Mouse (Mus musculus) lung, postnatal 36 days (tissue): Measurements from ENCODE around the gene Isg15.
"Not testable (repeated sequence)": the region's sequence is repeated elsewhere in the genome, so short reads cannot be mapped to it uniquely, and the experiment has no call there.

Source experiments
- DNase-seq: peaks from one replicate; pipeline ENCODE4 v3.0.0; 2022; ENCODE audit warnings: mixed read lengths

The Isg15 gene

DNA sequence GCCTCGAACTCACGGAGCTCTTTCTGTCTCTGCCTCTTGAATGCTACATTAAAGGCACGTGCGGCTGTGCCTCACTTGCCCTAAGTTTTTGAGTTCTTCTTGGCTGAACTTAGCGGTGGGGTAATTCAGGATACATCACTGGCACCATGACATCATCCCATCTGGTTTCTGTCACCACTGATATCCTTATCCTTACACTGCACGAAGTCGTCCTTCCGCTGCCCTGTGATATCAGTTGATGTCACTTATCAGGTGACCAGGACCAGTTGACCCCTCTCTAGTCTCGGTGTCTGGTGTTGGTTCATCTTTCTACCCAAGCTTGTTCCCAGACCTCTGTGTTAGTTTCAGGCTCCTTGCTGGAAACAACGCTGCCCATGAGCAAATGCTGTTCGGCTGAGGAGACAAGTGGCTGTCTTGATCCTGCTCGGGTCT, 1.9 kb upstream of the Isg15 start:
- DNase-seq = no peak

- DNase-seq = peak; percentile 95
These were observed 2.8 kb downstream of the Isg15 start for GRCm38 (mm10) chr4:156197829-156198205.

GRCm38 (mm10) chr4:156197131-156197828, 3.3 kb downstream of the Isg15 start, which contains the start of gene Agrn:
Gene Agrn, minus strand, starts transcription at chr4:156197488.
- DNase-seq = peak; percentile 67

- DNase-seq = peak; percentile 68
These were observed 4.4 kb downstream of the Isg15 start for GRCm38 (mm10) chr4:156195927-156196870.

DNA sequence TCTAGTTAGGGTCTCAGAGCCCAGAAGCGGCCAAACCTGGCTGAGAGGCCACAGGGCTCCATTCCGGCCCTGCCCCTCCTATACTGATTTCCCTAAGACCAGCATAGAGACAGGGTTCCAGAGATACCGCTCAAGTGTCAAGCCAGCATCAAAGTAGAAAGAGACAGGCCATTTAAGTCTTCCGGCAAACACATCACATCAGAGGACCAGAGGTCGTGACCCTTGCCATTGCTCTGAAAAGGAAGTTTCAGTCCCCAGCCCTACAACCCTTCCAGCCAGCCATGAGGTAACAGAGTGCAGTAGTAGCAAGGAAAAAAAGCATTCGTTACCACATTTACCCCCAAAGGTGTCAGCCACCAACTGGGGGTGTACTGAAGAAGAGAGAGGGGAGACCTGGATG, 6.3 kb downstream of the Isg15 start:
- DNase-seq = no peak

GRCm38 (mm10) chr4:156193906-156194305, 6.7 kb downstream of the Isg15 start:
- no peak for DNase-seq

DNA sequence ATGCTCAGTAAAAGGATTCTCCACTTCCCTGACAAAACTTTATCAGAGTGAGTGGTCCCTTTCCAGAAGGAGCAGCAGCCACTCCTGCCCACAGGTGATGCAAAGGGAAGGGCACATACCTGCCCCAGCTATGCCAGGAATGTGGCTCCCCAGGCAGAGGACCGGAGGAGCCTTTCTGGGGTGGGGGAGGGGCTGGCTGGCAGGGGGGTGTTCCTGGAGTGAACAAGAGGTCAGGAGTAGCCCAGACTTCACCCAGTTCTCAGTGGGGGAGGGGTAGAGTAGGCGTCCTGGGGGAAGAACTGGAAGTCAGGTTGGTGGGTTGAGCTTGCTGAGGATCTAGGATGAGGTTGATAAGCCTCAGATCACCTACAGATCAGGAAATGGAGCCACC, 7.4 kb downstream of the Isg15 start:
- peak; percentile 61 for DNase-seq

DNA sequence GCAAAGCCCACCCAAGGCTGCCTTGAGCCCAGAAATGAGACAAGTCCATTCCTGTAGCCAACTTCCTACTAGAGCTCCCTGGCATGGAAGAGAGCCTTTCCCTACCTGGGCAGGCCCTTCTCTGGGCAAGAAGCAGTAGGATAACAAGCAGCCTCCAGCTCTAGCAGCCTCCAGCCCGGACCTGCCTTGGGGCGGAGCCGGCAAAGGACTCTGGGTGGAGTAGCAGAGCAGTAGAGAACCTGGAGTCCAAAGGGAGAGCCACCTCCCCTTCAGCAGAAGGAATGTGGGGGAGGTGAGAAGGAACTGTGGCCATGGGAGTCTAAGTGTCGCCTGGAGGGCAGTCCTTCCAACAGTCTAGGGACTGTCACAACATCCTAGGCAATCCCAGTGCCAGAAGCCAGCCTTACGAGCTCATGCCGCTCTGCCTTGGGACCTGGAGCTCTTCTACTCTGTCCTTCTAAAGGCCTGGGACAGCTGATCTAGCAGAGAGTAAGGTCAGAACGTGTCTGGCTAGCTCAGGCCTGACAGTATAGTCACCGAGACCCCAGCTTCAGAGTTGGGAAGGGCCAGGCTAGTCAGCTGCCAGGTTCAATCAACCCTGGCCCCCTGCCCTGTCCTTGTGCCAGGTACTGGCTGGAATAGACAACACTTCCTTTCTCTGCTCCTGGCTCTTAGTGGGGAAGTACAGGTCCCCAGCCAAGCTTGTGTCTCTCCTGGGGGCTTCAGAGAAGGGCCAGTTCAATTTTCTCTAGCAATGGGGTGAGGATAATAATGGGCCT, 8.0 kb downstream of the Isg15 start:
- peak; percentile 81 for DNase-seq

- peak; percentile 67 for DNase-seq
These were observed 11.8 kb downstream of the Isg15 start for GRCm38 (mm10) chr4:156188811-156189323.

DNA sequence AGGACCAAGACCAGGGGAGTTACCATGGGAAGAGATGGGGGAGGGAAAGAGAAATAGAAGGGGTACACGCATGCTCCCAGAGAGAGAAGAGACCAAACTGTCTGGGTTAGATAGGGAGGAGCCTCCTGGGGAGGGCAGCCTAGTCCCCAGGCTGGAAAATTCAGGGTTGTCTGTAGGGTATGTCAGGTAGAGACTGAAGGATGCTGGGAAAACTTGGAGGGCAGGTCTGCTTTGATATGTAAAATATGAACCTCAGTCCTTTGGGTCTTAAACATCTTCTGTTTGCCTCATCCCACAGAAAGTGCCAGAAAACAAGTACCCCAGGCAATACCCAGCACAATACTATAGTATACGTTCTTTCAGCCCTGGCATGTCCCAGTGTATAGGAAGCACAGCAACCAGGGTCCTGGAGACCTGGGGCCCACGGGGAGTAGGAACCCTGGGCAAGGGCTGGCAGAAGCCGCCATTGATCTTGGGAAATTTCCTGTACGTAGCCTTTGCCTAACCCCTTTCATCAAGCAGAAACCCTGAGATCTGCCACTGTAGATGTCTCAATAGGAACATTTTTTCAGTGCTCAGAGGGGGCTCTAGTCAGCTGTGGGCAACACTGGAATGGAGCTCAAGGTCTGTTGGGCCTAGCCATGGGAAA, 12.3 kb downstream of the Isg15 start:
- no peak for DNase-seq

GRCm38 (mm10) chr4:156185950-156186850, 14.4 kb downstream of the Isg15 start:
- no peak for DNase-seq

DNA sequence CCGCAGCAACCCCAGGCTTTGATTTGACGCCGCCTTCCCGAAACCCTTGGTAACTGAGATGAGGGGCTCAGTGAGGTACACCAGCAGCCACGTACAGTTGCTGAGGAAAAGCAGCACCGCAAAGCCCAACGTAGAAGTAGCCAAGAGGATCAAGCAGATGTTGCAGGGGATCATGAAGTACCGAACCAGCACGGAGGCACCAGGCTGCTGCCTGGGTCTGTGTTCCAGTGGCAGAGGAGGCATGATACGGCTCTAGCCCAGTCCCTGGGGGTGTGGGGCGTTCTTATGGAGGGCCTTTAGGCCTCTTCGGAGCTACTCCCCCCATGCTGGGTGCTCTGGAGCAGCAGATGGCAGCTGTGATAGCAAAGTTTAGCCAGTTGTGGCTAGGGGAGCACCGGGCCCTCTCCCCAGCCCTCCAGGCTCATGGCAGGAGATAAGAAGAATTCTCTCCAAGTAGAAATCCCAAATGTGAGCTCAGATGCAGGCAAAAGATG, 15.1 kb downstream of the Isg15 start:
- no peak for DNase-seq

- DNase-seq = no peak
These were observed 16.2 kb downstream of the Isg15 start for GRCm38 (mm10) chr4:156184291-156184954.

DNA sequence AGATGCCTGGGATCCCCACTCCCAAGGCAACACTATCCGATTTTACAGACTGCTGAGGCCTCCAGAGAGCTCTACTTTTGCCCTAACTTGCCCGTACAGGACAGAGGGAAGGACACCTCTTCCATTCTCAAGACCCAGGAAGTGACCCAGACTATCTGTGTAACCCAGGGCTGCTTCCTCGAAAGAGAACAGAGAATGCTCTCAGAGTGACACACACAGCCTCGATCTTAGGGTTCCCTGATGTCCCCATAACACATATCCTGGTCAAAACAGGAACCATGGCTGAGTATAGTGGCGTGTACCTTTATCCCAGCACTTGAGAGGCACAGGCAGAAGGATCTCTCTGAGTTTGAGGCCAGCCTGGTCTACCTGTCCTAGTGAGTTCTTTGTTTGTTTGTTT, 16.9 kb downstream of the Isg15 start:
- no peak for DNase-seq

GRCm38 (mm10) chr4:156177630-156178029, 23.0 kb downstream of the Isg15 start:
- DNase-seq = no peak

GRCm38 (mm10) chr4:156171828-156172227, 28.8 kb downstream of the Isg15 start:
- no peak for DNase-seq

DNA sequence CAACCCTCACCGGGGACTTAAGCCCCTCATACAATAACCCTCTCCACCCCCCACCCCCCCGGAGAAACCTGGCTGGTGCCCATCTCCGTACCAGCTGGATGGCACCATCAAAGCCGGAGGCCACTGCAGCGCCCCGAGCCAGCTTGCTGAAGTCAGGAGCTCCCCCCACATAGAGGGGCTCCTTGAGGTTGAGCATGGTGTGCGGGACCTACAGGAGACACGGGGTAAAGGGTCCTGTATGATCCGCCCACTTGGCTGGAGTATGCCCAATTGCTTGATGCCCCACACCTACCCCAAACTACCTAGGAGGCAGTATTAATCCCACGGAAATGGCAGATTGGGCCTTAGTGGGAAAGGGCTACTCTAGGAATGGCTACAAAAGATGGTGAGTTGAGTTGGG, 31.5 kb downstream of the Isg15 start:
- no peak for DNase-seq

DNA sequence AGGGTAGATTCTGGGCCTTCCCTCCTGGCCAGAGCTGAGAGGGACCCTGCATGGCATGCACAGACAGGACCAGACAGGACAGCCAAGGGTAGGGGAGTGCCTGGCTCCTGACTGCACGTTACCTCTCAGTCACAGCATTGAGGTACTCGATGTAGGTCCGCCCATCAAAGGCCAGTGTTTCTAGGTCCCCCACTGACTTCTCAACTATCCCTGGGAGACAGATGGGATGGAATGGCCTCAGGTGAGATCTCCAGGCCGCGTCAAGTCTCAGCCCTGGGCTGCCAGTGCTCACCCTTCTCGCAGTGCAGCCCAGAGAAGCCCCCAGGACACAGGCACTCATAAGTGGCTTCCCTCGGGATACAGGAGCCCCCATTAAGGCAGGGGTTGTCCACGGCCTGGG, 32.0 kb downstream of the Isg15 start:
- no peak for DNase-seq

- DNase-seq = no peak
These were observed 34.1 kb downstream of the Isg15 start for GRCm38 (mm10) chr4:156166477-156166876.

GRCm38 (mm10) chr4:156154771-156155170, 45.8 kb downstream of the Isg15 start:
- no peak for DNase-seq

GRCm38 (mm10) chr4:156150887-156151286, 49.7 kb downstream of the Isg15 start:
- not testable (repeated sequence) for DNase-seq
